Mouse (Mus musculus): ENCODE data around the gene Rnf166.

Rnf166 gene

DNA sequence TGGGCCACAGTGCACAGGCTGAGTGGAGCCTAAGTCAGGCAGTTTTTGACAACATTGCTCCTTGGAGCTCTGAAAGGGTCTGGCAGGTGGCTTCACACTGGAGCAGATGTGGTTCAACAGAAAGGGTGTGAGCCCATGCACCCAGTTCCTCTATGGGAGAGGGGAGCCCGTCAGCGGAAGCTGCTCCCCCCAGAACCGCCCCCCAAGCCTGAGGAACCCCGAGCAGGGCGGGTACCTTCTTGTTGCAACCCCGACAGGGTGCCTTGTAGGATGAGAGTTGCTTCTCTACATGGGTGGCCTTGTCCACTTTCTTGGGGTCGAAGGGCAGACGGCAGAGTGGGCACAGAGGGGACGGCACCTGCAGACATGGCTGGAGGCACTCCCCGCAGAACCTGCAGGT is 5.9 kb downstream of the Rnf166 start:
- no peak for DNase-seq (ENCODE audit: low spot score in 2 of 2)

DNA sequence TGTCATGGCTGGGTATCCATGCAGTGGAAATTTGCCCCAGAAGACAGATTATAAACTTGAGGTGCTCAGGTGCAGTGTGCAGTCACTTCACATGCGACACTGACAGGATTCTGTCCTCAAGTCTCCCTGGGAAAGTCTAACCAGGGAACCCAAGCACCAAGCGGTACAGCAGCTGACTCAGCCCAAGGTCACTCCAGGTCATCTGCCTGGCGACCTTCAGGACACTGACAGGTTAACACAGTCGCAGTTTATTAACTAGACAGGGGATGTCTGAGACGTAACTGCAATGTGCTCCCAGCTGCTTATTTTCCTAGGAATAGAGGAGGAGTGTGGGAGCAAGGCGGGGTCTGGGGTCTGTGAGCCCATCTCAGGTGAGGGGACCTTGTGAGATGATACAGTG is 6.5 kb downstream of the Rnf166 start:
- no peak for DNase-seq (ENCODE audit: low spot score in 2 of 2)

DNA sequence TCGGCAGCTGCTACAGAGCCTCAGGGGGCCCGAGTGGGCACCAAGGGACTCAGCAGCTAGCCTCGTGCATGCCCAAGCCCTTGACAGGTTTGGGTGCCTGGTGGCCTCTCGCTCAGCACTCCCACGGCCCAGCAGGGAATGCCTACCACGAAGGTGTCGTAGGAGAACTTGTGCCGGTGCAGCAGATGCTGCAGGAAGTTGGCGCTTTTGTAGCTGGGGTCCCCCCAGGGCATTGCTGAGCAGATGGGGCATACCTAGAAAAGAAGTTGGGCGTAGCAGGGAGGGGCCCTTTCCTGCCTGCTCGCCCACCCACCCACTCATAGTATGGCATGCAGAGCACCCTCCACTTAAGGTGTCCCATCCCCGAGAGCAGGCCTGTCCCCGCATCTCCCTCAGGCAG is 8.0 kb downstream of the Rnf166 start:
- DNase-seq (ENCODE audit: low spot score in 2 of 2) = no peak

DNA sequence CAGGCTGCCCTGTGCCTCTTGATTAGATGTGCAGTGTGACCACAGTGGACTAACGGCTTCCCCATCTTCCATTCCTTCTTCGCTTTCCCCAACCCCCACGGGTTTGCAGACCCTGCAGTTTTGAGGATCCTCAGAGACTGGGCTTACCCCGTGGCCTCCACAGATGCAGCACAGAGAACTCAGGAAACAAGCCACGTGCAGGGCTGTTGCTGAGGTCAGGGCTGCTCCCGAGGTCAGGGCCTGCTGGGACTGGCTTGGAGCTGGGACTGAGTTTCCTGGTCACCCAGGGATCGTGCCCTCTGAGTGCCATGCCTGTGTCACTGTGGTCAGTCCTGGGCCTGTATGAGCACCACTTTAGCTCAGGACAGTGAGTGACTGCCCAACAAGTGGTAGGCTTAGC is 10.9 kb downstream of the Rnf166 start:
- no peak for DNase-seq (ENCODE audit: low spot score in 2 of 2)

DNA sequence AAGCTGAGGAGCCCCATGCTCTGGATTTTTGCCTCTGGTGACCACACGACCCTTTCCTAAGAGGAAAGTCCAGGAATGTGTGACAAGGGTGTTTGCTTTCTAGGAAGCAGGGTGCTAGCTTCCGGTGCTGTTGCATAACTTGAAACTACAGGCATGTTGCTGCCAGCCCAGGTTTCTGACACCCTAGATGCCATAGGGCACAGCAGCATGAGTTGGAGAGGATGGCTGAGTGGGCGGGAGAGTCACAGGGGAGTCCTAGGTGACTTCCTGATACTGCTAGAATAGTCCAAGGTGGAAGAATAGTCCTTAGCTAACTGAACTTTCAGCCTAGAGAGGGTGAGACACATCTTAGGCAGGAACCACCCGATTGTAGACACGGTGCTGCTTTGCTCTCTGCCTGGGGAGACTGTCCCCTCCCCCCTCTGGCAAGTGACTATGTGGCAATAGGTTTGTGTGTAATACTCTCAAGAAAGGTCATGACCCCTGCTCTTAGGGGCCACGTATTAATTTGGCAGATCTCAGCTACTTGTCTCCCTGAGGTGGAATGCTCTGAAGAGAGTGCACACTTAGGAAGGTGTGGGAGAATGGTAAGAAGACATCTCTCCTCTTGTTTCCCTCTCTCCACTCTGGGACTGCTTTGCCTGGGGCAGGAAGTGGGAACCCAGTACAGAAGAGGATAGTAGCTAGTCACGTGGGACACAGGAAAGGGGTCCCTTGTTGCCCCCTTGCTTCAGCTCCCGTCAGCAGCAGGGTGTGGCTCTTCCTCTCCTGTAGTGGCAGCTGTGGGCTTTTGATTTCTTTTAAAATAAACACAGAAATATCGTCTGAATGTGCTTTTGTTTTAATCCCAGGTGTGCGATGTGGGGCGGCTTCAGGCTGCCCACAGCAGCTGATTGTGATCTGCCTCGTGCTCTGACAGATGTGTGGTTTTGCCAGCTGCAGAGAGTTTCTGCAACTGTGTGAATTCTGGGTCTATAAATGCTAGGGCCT is 11.9 kb downstream of the Rnf166 start:
- peak in 1 of 2 experiments; percentile 45 for DNase-seq (ENCODE audit: low spot score in 2 of 2)

DNA sequence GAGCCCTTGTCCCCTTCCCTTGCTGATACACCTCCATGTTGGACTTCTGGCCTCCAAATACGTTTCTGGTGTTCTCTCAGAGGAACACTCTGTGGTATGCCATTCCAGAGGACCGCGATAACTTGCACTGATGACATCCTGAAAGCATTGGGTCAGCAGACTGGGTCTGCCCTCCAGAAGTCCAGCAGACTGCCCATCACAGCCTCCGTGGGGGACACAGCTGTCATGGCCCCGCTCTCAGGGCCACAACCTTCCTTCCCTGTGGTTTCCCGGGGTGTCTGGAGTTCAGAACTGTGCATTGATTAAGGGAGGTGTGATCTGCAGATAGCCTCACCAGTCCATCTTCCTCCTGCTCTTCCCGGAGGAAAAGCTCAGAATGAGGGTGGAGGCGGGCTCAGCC is 13.4 kb downstream of the Rnf166 start:
- DNase-seq (ENCODE audit: low spot score in 2 of 2) = no peak

DNA sequence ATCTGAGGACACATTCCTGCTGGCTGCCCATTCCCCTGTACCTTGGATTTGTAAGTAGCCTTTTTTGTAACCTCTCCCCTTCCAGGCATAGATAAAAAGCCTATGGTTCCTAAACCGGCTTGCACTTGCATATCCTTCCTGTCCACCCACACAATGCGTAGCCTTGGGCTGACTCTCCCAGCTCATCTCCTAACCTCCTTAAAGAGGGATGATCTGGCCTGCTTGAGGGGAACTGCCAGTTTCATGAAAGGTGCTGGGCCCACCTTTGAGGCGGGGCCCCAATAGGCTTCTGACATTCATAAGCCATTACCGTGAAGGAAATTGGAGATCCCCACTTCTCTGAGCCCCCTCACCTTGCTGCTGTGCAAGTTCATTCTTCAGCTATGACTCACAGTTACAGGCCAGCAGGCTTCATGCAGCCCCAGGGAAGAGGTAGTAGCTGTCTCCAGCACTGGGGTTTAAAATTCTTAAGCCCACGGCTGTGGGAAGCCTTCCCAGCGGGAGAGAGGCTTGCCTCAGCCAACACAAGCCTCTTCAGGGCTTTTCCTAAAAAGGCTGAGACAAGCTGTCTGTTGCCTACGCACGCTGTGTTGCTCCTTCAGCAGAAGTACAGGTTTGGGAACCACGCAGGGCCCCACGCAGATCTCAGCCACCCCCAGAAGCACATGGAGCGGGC is 14.3 kb downstream of the Rnf166 start:
- no peak for DNase-seq (ENCODE audit: low spot score in 2 of 2)

DNA sequence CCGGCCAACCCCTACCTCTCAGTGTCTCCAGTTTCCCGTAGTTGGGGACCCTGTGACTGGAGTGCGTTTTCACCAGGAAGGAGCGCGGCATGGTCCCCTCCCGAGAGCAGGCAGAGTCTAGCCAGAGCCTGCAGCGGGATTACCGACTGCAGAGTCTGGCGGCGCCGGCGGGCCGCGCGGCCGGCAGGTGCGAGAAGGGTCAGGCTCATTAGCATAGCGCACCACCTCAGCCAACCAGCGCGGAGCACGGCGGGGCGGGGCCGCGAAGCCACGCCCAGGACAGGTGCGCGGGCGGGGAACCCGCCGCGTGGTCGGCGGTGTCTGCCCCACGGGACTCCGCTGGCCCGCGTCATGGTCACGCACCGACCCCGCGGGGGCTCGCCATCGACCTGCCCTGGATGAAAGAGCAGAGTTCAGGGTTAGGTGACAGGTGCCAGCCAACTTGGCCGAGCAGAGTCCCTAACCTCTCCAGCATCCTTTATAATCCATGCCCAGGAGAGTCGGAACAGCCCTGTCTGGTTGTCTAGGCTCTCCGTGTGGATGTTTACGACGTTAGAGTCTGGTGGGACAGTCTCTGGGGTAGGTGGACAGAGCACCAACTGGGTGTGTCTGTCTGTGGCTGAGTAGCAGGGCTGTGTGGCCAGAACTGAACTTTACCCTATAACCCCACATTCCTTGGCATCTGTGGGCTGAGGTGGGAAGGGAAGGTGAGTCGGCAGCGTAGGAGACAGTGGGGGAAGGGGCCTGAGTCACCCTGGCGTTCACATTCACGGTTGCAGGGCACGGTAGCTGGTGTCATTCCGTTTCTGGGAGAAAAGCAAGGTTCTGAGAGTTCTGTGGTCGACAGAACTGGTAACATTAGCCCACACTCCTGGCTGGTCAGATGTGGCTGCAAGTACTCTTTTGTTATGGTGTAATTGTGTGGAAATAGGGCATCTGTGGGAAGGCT is 15.1 kb downstream of the Rnf166 start, which contains the start of gene Snai3:
Snai3 (minus strand) TSS at position 210 of the 949 bp plus-strand sequence.
- DNase-seq (ENCODE audit: low spot score in 2 of 2) = peak; percentile 65 to 76

DNA sequence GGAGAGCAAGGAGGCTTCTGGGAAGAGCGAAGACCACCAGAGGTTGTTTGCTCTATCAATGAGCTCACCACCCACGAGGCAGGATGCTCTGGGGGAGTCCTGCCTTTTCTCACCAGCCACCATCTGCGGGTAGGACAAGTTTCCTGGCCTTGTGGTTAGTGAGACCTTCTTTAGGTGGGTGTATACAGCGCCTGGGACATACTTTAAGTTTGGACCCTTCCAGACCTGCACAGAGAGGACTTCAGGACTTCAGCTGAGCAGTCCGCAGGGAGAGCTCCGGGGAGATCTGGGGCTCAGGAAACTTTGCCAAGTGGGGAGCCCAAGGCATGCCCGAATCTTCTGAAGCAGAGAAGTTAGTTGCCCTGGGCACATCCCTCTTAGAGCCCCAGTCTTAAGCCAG is 15.9 kb downstream of the Rnf166 start:
- DNase-seq (ENCODE audit: low spot score in 2 of 2) = no peak

DNA sequence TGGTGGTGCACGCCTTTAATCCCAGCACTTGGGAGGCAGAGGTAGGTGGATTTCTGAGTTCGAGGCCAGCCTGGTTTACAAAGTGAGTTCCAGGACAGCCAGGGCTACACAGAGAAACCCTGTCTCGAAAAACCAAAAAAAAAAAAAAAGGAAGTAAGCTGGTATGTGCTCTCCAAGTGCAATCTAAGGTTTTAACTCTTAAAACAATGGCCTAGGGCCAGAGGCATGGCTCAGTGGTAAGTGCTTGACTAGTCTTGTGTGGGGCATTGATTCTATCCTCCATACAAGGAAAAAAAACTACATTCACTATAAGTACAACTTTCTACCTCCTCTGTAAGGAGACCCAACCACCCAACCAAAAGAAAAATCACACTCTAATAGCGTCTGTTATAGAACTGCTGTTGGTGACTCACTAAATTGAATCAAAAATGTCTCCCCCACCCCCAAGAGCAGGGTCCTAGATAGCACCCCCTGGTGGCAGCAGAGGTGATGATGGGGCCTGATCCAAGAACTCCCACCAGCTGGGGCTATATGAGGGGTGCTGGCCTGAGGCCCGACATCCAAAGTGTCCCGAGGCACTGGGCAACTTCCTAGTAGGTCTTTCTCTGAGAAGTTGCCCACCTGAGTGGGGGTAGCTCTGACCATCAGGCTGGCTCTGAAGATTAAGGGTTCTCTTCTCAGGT is 16.5 kb downstream of the Rnf166 start:
- no peak for DNase-seq (ENCODE audit: low spot score in 2 of 2)

DNA sequence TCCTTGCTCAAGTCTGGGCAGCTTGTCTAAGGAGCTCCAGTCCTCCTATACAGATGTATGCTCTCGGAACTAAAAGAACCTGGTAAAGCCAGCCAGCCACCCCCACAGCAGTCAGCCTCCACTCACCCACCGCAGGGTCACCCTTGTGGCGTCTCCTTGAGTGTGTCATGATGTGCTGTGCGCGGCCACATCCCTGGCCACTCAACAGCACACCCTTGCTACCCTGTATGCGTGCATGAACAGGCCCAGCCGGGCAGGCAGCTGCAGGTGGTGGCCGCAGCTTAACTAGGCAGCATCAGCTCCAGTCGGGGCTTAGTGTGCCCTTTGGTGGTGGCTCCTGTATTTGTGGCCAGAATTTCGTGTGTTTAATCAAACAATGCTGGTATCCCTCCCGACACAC is 18.7 kb downstream of the Rnf166 start:
- peak; percentile 41 to 59 for DNase-seq (ENCODE audit: low spot score in 2 of 2)

DNA sequence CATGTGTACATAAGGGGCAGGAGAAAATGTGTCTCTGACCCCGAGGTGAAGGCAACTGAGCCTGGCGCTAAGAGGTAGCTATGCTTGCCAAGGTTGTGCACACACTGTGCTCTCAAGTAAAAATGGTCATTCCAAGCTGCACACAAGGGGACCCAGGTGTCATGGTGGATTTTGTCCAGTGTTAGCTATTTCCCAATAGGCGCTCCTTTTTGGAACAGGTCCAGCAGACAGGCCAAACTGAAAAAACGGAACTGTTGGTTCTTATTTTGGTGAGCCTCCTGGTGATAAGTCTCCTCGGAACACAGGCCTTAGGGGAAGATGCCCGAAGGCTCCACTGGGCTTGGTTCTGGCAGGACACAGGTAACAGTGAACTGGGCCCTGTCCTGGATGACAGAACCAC is 21.5 kb downstream of the Rnf166 start:
- DNase-seq (ENCODE audit: low spot score in 2 of 2) = no peak

DNA sequence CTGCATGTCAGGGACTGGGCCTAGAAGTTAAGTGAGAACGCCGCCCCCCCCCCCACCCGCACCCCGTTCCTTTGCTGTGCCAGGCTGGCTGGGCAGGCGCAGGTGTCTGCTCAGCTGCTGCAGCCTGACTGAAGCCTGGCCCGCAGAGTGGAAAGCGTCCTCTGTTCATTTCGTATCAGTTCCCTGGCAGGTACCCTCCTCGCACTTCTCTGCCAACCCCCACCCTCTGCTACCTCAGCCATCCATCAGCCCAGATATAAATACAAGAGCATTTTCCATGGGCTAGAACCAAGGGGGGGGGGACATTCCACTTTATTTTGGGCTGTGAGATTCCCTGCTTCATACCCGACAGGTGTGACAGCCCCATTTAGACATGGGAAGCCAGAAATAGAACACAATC is 23.7 kb downstream of the Rnf166 start:
- DNase-seq (ENCODE audit: low spot score in 2 of 2) = no peak

DNA sequence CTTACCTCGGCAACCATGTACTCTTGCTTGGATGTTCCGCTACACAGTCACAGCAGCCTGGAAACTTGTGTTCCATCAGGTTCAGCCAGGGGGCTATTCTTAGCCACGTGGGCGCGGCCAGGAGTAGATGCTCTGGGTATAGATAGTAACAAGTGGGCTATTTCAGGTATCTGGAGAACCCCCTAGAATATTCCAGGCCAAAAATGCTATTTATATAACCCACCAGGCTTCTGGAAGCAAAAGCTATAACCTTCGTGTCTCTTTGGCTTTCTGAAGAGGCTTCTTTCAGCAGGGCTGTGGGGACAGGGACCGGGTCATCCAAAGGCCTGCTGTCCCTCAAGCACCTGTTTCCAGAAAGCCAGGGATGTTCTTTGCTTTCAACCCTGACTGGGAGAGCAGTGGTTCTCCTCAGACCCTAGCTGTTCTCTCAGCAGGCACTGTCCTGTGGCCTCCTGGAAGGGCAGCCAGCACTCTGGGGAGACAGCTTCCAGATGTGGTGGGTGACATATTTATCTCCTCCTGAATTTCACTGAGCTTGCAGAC is 24.6 kb downstream of the Rnf166 start:
- DNase-seq (ENCODE audit: low spot score in 2 of 2) = no peak

DNA sequence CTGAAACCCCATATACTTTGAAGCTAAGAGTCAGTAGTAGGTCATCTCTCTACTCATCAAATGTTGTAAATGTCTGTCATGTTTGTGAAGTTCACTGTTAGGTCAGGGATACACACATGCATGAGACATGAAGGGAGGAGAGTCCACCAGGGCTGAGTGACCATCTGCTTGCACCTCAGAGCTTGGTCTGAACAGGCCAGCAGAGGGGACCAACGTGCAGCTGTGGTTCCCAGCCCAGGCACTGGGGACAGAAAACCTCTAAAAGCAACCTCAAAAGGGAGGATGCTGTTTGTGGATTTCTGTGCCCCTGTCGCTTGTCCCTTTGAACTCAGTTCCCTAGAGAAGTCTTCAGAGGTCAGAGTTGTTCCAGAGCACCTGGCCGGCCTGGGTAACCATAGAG is 30.7 kb downstream of the Rnf166 start:
- no peak for DNase-seq (ENCODE audit: low spot score in 2 of 2)

DNA sequence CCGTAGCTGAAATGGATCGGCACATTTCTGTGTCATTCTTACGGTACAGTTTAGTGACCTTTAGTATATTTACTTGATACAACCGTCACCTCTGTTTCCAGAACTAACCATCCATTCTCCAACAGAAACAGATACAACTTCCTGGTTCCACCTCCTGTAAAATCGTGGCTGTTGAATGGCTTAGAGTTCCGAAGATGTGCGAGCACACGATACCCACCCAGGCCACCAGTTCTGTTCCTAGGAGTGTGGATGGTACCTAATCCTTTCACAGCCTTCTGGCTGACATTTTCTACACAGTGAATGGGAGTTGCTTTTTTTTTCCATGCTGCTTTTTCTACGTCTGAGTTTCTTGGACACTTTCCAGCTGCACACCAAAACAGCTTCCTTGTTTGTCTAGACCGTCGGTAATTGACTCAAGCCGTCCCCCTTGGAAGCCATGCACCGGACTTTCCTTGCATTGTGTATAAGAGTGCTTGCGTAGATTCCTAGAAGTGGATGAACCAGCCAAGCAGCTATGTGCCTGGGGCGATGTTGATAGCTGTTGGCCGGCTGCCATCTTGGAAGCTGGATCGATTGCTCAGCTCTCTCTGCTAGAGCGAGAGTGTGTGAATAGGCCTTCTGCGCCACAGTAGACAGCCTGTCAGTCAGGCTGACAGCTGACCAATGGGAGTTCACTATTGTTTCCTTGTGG is 31.7 kb downstream of the Rnf166 start:
- peak; percentile 82 to 86 for DNase-seq (ENCODE audit: low spot score in 2 of 2)

DNA sequence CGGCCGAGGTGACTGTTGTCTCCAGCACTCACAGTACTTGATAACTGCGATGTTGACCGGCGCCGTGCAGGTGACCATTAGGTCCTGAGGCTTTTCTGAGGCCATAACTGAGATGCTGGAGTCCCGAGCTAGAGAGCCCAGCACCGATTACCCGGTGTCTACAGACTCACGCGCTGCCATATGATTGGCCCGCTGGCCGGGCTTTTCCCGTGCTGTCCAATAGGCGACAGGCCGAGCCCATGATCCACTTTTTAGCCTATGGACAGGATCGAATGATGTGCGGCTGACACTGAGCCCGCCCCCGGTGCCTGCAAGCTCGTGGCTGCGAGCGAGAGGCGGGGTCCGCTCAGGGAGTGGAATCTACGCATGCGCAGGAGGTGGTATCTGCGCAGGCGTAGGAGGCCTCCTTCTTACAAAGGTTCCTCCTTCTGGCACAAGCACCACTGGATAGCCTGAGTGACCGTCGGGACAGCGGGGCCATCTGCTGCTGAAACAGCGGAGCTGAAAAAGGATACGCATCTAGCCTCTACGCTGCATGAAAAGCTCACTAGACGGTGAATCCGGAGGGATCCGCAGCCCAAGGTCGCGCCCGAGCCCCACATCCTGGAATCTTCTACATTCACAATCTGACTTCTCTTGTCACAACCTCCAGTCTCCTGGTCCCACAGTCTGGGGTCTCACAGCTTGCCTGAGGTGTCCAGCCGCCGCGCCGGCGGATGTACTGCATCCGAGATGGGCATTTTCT is 32.4 kb downstream of the Rnf166 start, which contains the start of gene Mvd:
Mvd (minus strand) TSS at position 161 of the 745 bp plus-strand sequence.
- DNase-seq (ENCODE audit: low spot score in 2 of 2) = peak; percentile 91 to 99

DNA sequence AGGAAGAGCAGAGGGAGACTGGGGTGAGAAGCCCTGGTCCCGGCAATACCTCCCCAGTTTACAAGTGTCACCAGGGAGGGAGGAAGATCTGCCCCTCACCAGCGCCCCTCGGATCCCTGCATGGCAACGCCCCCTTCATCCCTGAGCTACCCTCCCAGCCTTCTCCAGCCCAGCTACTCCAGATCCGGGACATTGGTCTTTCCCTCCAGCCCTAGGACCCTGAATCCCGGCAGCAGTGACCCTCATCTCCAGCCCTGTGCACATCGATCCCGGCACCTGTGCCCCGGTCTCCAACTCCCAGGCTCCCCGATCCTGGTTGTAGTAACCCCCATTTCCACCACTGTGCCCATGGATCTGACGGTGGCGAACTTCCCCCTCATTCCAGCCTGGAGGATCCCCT is 33.1 kb downstream of the Rnf166 start:
- DNase-seq (ENCODE audit: low spot score in 2 of 2) = no peak

DNA sequence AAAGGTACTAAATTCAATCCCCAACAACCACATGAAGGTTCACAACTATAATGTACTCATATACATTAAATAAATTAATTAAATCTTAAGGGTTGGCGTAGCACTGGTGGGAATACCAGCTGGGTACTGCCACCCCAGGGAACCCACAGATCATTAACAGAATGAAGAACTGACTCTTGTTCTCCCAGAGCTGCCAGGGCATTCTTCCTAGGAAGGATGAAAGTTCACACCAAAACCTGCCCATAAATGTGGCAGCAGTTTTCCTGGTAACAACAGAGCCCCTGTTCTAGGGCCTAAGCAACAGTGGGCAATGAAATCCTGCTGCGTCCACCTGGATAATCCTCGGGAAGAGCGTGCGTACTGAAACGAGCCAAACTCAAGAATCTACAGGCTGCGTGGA is 33.5 kb downstream of the Rnf166 start:
- DNase-seq (ENCODE audit: low spot score in 2 of 2) = no peak
